Mouse (Mus musculus) stomach, postnatal 0 days (tissue): ENCODE measurements at regions not wholly inside any gene's neighbourhood (a gene's known extent, or its start where the extent isn't known, plus 50 kb on each side); places are given as distances from the start of the nearest gene placed in this dataset.

Source experiments
- CTCF ChIP-seq: IDR thresholded peaks from 2 replicates; pipeline ENCODE4 v1.5.1; 2016; ENCODE audit warnings: antibody characterized with exemption, low read depth, mild to moderate bottlenecking, moderate library complexity
- EP300 ChIP-seq: optimal IDR thresholded peaks from 2 replicates; pipeline ENCODE3; 2016; ENCODE audit warnings: antibody characterized with exemption

DNA sequence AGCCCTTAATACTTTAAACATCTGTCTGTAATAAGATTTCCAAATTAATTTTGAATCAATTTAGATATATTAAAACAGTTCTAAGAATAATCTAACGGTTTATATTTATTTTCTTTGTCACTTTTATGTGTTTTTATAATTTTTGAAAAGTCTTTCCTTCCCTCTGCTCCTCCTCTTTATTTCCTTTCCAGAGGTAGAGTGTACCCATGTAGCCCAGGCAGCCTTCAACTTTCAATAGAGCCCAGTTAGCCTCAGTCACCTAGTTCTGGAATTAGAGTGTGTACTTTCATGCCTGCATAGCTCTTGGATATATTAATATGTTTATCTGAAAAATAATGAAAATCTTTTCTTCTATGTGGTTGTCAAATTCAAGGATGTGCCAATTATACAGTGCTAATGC is 235.5 kb downstream of the Dmac1 start:
- no peak for TF ChIP-seq CTCF
- no peak for TF ChIP-seq EP300
